Mouse (Mus musculus): ENCODE data around the gene 1700020L24Rik.

1700020L24Rik gene

GRCm38 (mm10) chr11:83473235-83474016, 35.9 kb downstream of the 1700020L24Rik start:
- no peak for DNase-seq
